Mouse (Mus musculus): ENCODE results near the gene Slc6a17.

DNA sequence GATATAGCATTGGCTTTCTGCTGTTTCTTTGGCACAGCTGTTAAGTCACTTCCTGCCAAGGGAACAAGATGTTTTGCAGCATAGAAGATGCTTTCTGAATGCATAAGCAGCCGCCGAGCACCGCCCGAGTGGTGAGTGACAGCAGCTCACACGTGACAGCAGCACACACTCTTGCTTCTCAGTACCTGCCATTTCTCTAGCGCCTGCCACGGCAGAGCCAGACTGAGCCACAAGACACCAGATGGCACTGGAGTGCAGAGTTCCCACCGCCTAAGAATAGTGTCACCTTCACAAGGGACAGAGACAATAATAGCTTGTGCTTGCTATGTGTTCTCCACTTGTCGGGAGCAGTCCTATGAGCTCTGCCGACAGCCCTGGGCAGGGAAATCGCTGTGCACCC lies 34.5 kb downstream of the Slc6a17 start:
- TF ChIP-seq CTCF (IDR thresholded peaks at IDR 0.05; ENCODE audit: control insufficient read depth, insufficient read depth, insufficient replicate concordance, low read depth, low read length), result no peak
- no peak for TF ChIP-seq POLR2A (IDR thresholded peaks at IDR 0.05; ENCODE audit: control insufficient read depth, low read depth, low read length)
